Mouse (Mus musculus) urinary bladder, adult 2 months (tissue): ENCODE results near the gene Ubac2. TPM values are rescaled to one million over a fixed set of nuclear protein-coding genes. Genes with fewer than 3 reads are reported as not detected.

ENCODE experiments used
- DNase-seq: peaks from one replicate; pipeline ENCODE4 v3.0.0; 2022; ENCODE audit warnings: low spot score
- polyA plus RNA-seq: library from polyadenylated mRNA; depleted of rRNA; stranded (reverse); fragments of >200 nt; gene quantifications from 2 replicates; pipeline ENCODE4 v1.2.3, GENCODE M21; 2012

The Ubac2 gene
- polyA plus RNA-seq, 1 experiment: 32.3 TPM

- DNase-seq: no peak
Observed at GRCm38 (mm10) chr14:121951399-121952045, 73.1 kb downstream of the Ubac2 start.

- DNase-seq: no peak
Observed at GRCm38 (mm10) chr14:121952046-121952400, 73.6 kb downstream of the Ubac2 start.

- DNase-seq: no peak
Observed at GRCm38 (mm10) chr14:121954129-121954528, 75.7 kb downstream of the Ubac2 start.

GRCm38 (mm10) chr14:121954608-121955007 is 76.2 kb downstream of the Ubac2 start:
- no peak for DNase-seq

GRCm38 (mm10) chr14:121955176-121955795 is 76.9 kb downstream of the Ubac2 start:
- DNase-seq: no peak

GRCm38 (mm10) chr14:121956291-121956690 is 77.9 kb downstream of the Ubac2 start:
- no peak for DNase-seq

- no peak for DNase-seq
Observed at GRCm38 (mm10) chr14:121957176-121957871, 78.9 kb downstream of the Ubac2 start.

- no peak for DNase-seq
Observed at GRCm38 (mm10) chr14:121958041-121958750, 79.8 kb downstream of the Ubac2 start.

GRCm38 (mm10) chr14:121958751-121959537 is 80.5 kb downstream of the Ubac2 start:
- no peak for DNase-seq

- no peak for DNase-seq
Observed at GRCm38 (mm10) chr14:121959538-121959980, 81.1 kb downstream of the Ubac2 start.

- no peak for DNase-seq
Observed at GRCm38 (mm10) chr14:121960031-121960430, 81.6 kb downstream of the Ubac2 start.

- DNase-seq: no peak
Observed at GRCm38 (mm10) chr14:121960531-121960930, 82.1 kb downstream of the Ubac2 start.

GRCm38 (mm10) chr14:121960997-121961396 is 82.6 kb downstream of the Ubac2 start:
- DNase-seq: no peak

GRCm38 (mm10) chr14:121961496-121962127 is 83.2 kb downstream of the Ubac2 start:
- no peak for DNase-seq

- DNase-seq: no peak
Observed at GRCm38 (mm10) chr14:121962128-121962890, 83.9 kb downstream of the Ubac2 start.

GRCm38 (mm10) chr14:121963251-121963941 is 85.0 kb downstream of the Ubac2 start:
- no peak for DNase-seq

- DNase-seq: no peak
Observed at GRCm38 (mm10) chr14:121963942-121964335, 85.5 kb downstream of the Ubac2 start.

- DNase-seq: no peak
Observed at GRCm38 (mm10) chr14:121964990-121965389, 86.6 kb downstream of the Ubac2 start, which contains the start of gene Gpr183. Gene Gpr183, minus strand, starts transcription at chr14:121965195.

- DNase-seq: no peak
Observed at GRCm38 (mm10) chr14:121965461-121965860, 87.0 kb downstream of the Ubac2 start.

- DNase-seq: no peak
Observed at GRCm38 (mm10) chr14:121967095-121967494, 88.7 kb downstream of the Ubac2 start.
